Mouse (Mus musculus) myocyte (in vitro differentiated cells): ENCODE measurements around the gene Sema3b. TPM values are rescaled to one million over a fixed set of nuclear protein-coding genes. Genes with fewer than 3 reads are reported as not detected.

Source experiments
- H3K27me3 ChIP-seq: one replicate; pipeline ENCODE4 v1.6.1; 2011; ENCODE audit not compliant: control insufficient read depth, insufficient read depth, insufficient read length
- H3K36me3 ChIP-seq: one replicate; pipeline ENCODE4 v1.6.1; 2011; ENCODE audit not compliant: control insufficient read depth, insufficient read depth
- H3K4me2 ChIP-seq: one replicate; pipeline ENCODE4 v1.6.1; 2011; ENCODE audit warnings: low read depth, control low read depth
- H3K4me3 ChIP-seq: one replicate; pipeline ENCODE4 v1.5.1; 2011; ENCODE audit warnings: mild to moderate bottlenecking, control low read depth, moderate library complexity
- H3K79me2 ChIP-seq: one replicate; pipeline ENCODE4 v1.6.1; 2011; ENCODE audit not compliant: control insufficient read depth, insufficient read depth
- H3ac ChIP-seq: one replicate; pipeline ENCODE4 v1.6.1; 2011; ENCODE audit not compliant: control insufficient read depth, insufficient read length
- CEBPB ChIP-seq: IDR thresholded peaks from 2 replicates; pipeline ENCODE4 v1.6.1; 2011; ENCODE audit warnings: mild to moderate bottlenecking, moderate library complexity; ENCODE audit not compliant: poor library complexity, insufficient read depth, severe bottlenecking
- E2F4 ChIP-seq: IDR thresholded peaks from one replicate; pipeline ENCODE4 v1.6.1; 2011; ENCODE audit warnings: mild to moderate bottlenecking, control low read depth, moderate library complexity; ENCODE audit not compliant: insufficient read depth
- MAX ChIP-seq: IDR thresholded peaks from one replicate; pipeline ENCODE4 v1.6.1; 2011; ENCODE audit warnings: low read depth, mild to moderate bottlenecking, control low read depth
- MYOD1 ChIP-seq, 3 experiments: IDR thresholded peaks; one replicate each; pipeline ENCODE4 v1.6.1; 2011; ENCODE audit warnings: control low read depth in 2 of 3, low read depth in 2 of 3, mild to moderate bottlenecking in 2 of 3, moderate library complexity in 1 of 3; ENCODE audit not compliant: insufficient read length in 2 of 3, control insufficient read depth in 1 of 3
- MYOG ChIP-seq, 3 experiments: IDR thresholded peaks; one replicate each; pipeline ENCODE4 v1.6.1; 2011; ENCODE audit warnings: control low read depth in 2 of 3, low read depth in 2 of 3, mild to moderate bottlenecking in 2 of 3; ENCODE audit not compliant: insufficient read length in 2 of 3, control insufficient read depth in 1 of 3, insufficient read depth in 1 of 3
- POLR2A ChIP-seq: IDR thresholded peaks from one replicate; pipeline ENCODE4 v1.6.1; 2011; ENCODE audit warnings: low read depth, mild to moderate bottlenecking, control low read depth, moderate library complexity; ENCODE audit not compliant: insufficient read length
- POLR2AphosphoS2 ChIP-seq: IDR thresholded peaks from one replicate; pipeline ENCODE4 v1.6.1; 2011; ENCODE audit warnings: low read depth, control low read depth; ENCODE audit not compliant: insufficient read length
- REST ChIP-seq: IDR thresholded peaks from one replicate; pipeline ENCODE4 v1.6.1; 2011; ENCODE audit warnings: mild to moderate bottlenecking, control low read depth, moderate library complexity; ENCODE audit not compliant: insufficient read depth, insufficient read length
- SRF ChIP-seq: IDR thresholded peaks from one replicate; pipeline ENCODE4 v1.6.1; 2011; ENCODE audit warnings: low read depth; ENCODE audit not compliant: control insufficient read depth, insufficient read length
- TCF12 ChIP-seq: IDR thresholded peaks from one replicate; pipeline ENCODE4 v1.6.1; 2011; ENCODE audit warnings: mild to moderate bottlenecking, control low read depth; ENCODE audit not compliant: poor library complexity, insufficient read depth, severe bottlenecking
- TCF3 ChIP-seq: IDR thresholded peaks from one replicate; pipeline ENCODE4 v1.6.1; 2011; ENCODE audit warnings: low read depth, control low read depth; ENCODE audit not compliant: insufficient read length
- USF1 ChIP-seq: IDR thresholded peaks from one replicate; pipeline ENCODE4 v1.6.1; 2011; ENCODE audit warnings: low read depth, mild to moderate bottlenecking, control low read depth, moderate library complexity
- polyA plus RNA-seq: library from polyadenylated mRNA; unstranded; fragments of >200 nt; fragmentation: generic; extraction: Trizol; gene quantifications from one replicate; pipeline ENCODE4 v1.2.1, GENCODE M21; 2012; ENCODE audit warnings: missing spikeins

Gene Sema3b
- polyA plus RNA-seq, 1 experiment, result 59.9 TPM

DNA sequence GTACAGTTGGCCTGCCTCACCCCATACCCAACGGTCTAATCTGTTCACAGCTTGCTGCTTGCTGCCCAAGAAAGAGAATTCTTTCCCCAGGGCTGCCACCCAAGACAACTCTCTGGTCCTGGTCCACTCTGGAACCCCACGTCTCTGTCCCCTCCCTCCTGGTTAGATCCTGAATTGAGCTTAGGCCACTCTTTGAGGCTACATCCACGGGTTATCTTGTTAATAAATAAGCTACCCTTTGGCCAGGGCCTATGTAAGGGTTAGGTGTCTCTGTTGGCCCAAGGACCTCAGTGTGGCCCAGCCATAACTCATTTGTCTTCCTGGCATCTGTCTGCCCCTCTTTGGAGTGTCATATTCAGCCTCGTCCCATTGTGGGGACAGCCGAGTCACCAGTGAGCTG is 10.6 kb downstream of the Sema3b start:
- Histone ChIP-seq H3K79me2 (no peaks in the 10 kb centered on the region), H3K36me3 (peaks cover 11% of the 10 kb centered on the region), H3K4me2 (no peak overlapping the region), H3K27me3 (no peaks in the 10 kb centered on the region), H3ac (no peak overlapping the region), H3K4me3 (no peak overlapping the region)
- no peak for TF ChIP-seq TCF3
- no peak for TF ChIP-seq REST

DNA sequence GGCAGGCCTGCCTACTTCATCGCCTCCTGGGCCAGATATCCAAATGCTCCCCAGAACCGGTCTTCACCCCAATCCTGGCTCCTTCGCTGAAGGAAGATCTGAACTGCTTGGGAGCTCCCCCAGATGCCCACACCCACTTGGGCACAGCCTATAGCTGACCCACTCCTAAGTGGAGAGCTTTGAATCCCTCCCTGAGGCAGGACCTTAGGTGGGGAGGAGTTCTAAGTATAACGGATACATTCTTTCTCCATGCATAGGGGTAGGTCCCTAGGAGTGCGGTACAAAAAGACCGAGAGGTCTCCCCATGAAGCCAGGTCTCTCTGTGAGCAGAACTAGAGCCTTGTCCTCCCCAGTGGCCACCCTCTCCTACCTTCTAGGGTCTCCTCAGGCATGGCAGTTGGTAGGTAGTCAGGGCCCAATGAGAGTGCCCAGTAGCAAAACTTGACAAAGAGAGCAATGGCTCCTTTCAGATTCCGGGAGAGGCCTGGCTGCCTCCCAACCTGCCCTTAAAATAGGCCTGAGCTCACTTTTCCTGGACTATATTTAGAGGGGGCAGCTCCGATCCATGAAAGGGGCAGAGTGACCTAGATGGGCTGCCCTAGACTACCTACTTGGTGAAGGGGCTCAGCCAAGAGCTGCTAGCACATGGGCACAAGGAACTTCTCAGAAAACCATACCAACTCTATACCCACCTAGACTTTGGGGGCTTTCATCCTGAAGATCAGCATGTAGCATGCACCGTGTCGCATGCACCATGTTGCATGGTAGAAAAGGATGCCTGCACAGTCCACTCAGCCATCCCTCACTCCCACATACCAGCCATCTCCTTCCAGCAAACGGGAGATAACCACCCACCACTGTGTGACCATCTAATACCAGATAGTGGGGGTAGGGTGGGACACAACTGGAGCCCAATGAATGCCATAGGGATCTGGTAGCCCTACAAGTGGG is 12.1 kb downstream of the Sema3b start:
- TF ChIP-seq SRF (no peak), POLR2AphosphoS2 (peak; percentile 86), TCF12 (no peak), CEBPB (no peak), POLR2A (peak; percentile 6), MYOG (IDR thresholded peaks at IDR 0.05; ENCODE audit: control insufficient read depth in 1 of 3, insufficient read depth in 1 of 3, insufficient read length in 2 of 3, low read depth in 2 of 3) (no peak), TCF3 (no peak), MAX (no peak)
- Histone ChIP-seq H3K4me3 (no peak overlapping the region), H3K79me2 (no peaks in the 10 kb centered on the region), H3K4me2 (peak overlapping the region; percentile 45), H3ac (no peak overlapping the region), H3K27me3 (no peaks in the 10 kb centered on the region), H3K36me3 (peaks cover 11% of the 10 kb centered on the region)

DNA sequence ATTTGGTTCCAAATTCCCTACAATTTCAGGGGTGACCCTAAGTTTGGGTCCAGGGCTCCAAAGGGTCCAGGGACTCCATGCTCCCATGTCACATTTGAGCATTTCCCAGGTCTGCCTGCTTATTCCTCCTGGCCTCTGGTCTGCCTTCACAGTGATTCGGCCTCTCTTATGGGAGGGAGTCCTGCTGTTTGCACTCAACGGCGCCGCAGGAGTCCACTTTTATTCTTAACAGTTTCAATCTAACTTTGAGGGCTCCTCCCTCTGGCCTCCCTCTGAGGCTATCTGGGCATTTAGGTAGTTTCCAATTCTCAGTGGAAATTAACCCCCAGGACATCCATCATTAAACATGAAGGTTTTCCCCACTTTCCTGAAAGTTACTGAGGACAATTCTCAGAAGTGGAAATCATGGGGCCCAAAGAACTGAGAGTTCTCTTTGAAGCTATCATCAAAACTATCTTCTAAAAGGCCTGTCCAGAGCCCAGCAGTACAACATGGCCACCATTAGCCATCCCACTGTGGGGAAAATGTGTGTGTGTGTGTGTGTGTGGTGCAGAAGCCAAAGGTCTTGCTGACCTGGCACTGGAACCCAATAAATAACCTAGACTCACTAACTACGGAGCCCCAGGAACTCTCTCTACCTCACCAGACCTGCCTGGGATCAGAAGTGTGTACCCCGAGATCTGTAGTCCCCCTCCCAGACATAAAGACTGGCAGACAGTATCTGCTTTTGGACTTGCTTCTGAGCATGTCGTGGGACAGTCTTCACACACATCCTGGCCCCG is 14.6 kb downstream of the Sema3b start:
- Histone ChIP-seq H3K4me3 (no peak overlapping the region), H3K79me2 (no peaks in the 10 kb centered on the region), H3K27me3 (no peaks in the 10 kb centered on the region), H3K36me3 (peaks cover 4% of the 10 kb centered on the region), H3K4me2 (no peak overlapping the region), H3ac (no peak overlapping the region)
- TF ChIP-seq SRF (no peak), CEBPB (no peak), USF1 (no peak), MYOD1 (IDR thresholded peaks at IDR 0.05; ENCODE audit: control insufficient read depth in 1 of 3, insufficient read length in 2 of 3, low read depth in 2 of 3) (no peak), POLR2A (no peak), MYOG (IDR thresholded peaks at IDR 0.05; ENCODE audit: control insufficient read depth in 1 of 3, insufficient read depth in 1 of 3, insufficient read length in 2 of 3, low read depth in 2 of 3) (no peak), POLR2AphosphoS2 (peak; percentile 28), TCF3 (no peak)

DNA sequence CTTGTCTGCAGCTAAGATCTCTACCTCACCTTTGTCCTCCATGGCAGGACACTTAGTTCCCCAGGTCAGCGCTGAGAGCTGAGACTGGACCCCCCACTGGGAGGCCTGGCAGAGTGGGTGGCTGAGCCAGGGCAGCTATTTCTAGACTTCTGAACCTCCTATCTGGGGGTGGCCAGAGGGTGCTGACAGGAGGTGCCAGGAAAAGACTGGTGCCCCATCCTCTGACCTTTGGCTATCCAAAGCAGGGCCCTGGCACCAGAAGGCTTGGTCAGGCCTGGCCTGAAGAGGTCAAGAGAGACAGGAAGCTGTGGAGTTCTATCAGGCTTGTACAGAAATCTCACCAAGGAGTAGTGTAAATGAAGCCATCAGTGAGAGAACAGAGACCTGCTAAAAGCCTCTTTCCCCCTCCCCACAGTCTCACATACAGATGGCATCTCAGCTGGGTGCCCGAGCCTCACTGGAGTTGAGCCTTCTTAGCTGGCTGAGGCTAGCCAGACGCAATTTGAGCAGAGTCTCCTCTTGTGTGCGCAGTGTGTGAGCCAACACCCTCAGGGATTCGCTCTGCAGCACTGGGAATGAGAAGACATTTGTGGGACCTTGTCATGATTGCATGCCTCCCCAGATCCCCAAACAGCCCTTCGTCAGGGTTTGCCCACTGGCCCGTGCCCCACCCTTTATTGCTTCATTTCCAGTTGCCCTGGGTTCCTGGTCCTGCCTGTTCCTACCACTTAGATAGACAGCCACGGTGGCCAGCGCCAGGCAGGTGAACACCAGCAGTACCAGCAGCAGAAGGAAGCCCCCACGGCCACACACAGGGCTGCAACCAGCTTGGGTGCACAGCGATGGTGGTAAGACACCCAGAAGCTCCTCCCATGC is 15.7 kb downstream of the Sema3b start:
- H3K4me3 ChIP-seq, result no peak overlapping the region
- H3K36me3 ChIP-seq, result peaks cover 4% of the 10 kb centered on the region
- TF ChIP-seq TCF12, result no peak
- no peak for TF ChIP-seq REST
- no peak for TF ChIP-seq CEBPB
- no peak for TF ChIP-seq MYOG (IDR thresholded peaks at IDR 0.05; ENCODE audit: control insufficient read depth in 1 of 3, insufficient read depth in 1 of 3, insufficient read length in 2 of 3, low read depth in 2 of 3)
- no peak for TF ChIP-seq MYOD1 (IDR thresholded peaks at IDR 0.05; ENCODE audit: control insufficient read depth in 1 of 3, insufficient read length in 2 of 3, low read depth in 2 of 3)
- no peak for TF ChIP-seq POLR2A
- no peak for TF ChIP-seq POLR2AphosphoS2
- TF ChIP-seq MAX, result no peak
- no peak for TF ChIP-seq SRF
- no peak for TF ChIP-seq USF1
- TF ChIP-seq TCF3, result no peak
- no peak for TF ChIP-seq E2F4
- H3K4me2 ChIP-seq, result no peak overlapping the region
- H3ac ChIP-seq, result no peak overlapping the region
- H3K27me3 ChIP-seq, result no peaks in the 10 kb centered on the region
- peaks cover 8% of the 10 kb centered on the region for H3K79me2 ChIP-seq
